Comparison of ENCODE assay signal across 12 mouse cellular contexts in genomic region chr16:25066822-25067221, GRCm38 (mm10).
DNase-seq lines count a peak whose midpoint lies in the region; ATAC-seq lines count a peak whose summit lies in the region.
"Had no signal": no experiment of that assay in that cellular context is flagged by ENCODE, and none has a peak within 500 bp of the region (broad histone marks: within the 10 kb centered on the region; RNA-seq: fewer than 3 reads in every experiment).

No protein-coding gene starts in this region.

- no peak overlapping the region for H3K4me2 ChIP-seq in heart, embryonic 11.5 days
- peak overlapping the region; percentile 4; the same call in 1 of the 2 replicates for H3K4me2 ChIP-seq in intestine, embryonic 16.5 days (ENCODE audit: low read depth, low read length)
- H3K4me2 ChIP-seq: forebrain, embryonic 15.5 days; hindbrain, embryonic 12.5 days; limb, embryonic 15.5 days; neural tube, embryonic 15.5 days had no signal

- H3K4me3 ChIP-seq in heart, embryonic 11.5 days (ENCODE audit: low read depth, low read length), result no peak overlapping the region
- H3K4me3 ChIP-seq in intestine, embryonic 16.5 days (ENCODE audit: low read length), result no peak overlapping the region
- H3K4me3 ChIP-seq: forebrain, embryonic 15.5 days; hindbrain, embryonic 12.5 days; left cerebral cortex, adult 2 months; limb, embryonic 15.5 days; neural tube, embryonic 15.5 days had no signal

- peak; percentile 37 for DNase-seq in heart, adult 8-10 months (ENCODE audit: low spot score)
- peak; percentile 33 for DNase-seq in ovary, adult 18-20 months (ENCODE audit: low spot score)
- DNase-seq in ovary, postnatal 10 days (ENCODE audit: low spot score), result no peak
- peak; percentile 29 for DNase-seq in testis, postnatal 14 days (ENCODE audit: low spot score)
- DNase-seq in urinary bladder, adult 2 months (ENCODE audit: low spot score), result no peak

- no peaks in the 10 kb centered on the region for H3K9me3 ChIP-seq in heart, embryonic 11.5 days (replicated peaks; ENCODE audit: control insufficient read depth, low read length)
- H3K9me3 ChIP-seq in intestine, embryonic 16.5 days (ENCODE audit: control insufficient read depth, low read length), result no peaks in the 10 kb centered on the region
- H3K9me3 ChIP-seq: forebrain, embryonic 15.5 days; hindbrain, embryonic 12.5 days; limb, embryonic 15.5 days; neural tube, embryonic 15.5 days had no signal

- H3K27me3 ChIP-seq in heart, embryonic 11.5 days (ENCODE audit: control insufficient read depth, insufficient read depth, low read length), result no peaks in the 10 kb centered on the region
- H3K27me3 ChIP-seq in intestine, embryonic 16.5 days (replicated peaks; ENCODE audit: control insufficient read depth, insufficient read depth, low read length), result no peaks in the 10 kb centered on the region
- H3K27me3 ChIP-seq: forebrain, embryonic 15.5 days had no signal

- no peak for ATAC-seq in heart, embryonic 11.5 days (replicated peaks; ENCODE audit: insufficient number of reproducible peaks, low FRiP score, low TSS enrichment)
- peak; percentile 56 for ATAC-seq in intestine, embryonic 16.5 days
- ATAC-seq: forebrain, embryonic 15.5 days had no signal

- 36% methylated on average over 7 of the region's 7 CpGs for WGBS in heart, embryonic 11.5 days (ENCODE audit: insufficient replicate concordance)
- 25% methylated on average over 7 of the region's 7 CpGs for WGBS in intestine, embryonic 16.5 days

- peaks cover 10% of the 10 kb centered on the region; the same call in 1 of the 2 replicates for H3K4me1 ChIP-seq in heart, embryonic 11.5 days (ENCODE audit: control insufficient read depth, insufficient read depth, low read length)
- H3K4me1 ChIP-seq in intestine, embryonic 16.5 days (ENCODE audit: control insufficient read depth, insufficient read depth, low read length), result peaks cover 19% of the 10 kb centered on the region
- H3K4me1 ChIP-seq: forebrain, embryonic 15.5 days; hindbrain, embryonic 12.5 days; neural tube, embryonic 15.5 days had no signal

- no peak overlapping the region for H3K27ac ChIP-seq in heart, embryonic 11.5 days (ENCODE audit: low read depth, low read length)
- peak overlapping the region; percentile 50; the same call in 1 of the 2 replicates for H3K27ac ChIP-seq in intestine, embryonic 16.5 days (ENCODE audit: low read length)
- H3K27ac ChIP-seq: forebrain, embryonic 15.5 days; hindbrain, embryonic 12.5 days; left cerebral cortex, adult 2 months; limb, embryonic 15.5 days; neural tube, embryonic 15.5 days had no signal

- H3K36me3 ChIP-seq in heart, embryonic 11.5 days (ENCODE audit: control insufficient read depth, insufficient read depth, low read length), result no peaks in the 10 kb centered on the region
- no peaks in the 10 kb centered on the region for H3K36me3 ChIP-seq in intestine, embryonic 16.5 days (ENCODE audit: control insufficient read depth, insufficient read depth, low read length)
- H3K36me3 ChIP-seq: forebrain, embryonic 15.5 days; hindbrain, embryonic 12.5 days; limb, embryonic 15.5 days; neural tube, embryonic 15.5 days had no signal

- H3K9ac ChIP-seq in heart, embryonic 11.5 days (ENCODE audit: low read depth, low read length), result no peak overlapping the region
- no peak overlapping the region for H3K9ac ChIP-seq in intestine, embryonic 16.5 days (ENCODE audit: low read depth, low read length)
- H3K9ac ChIP-seq: forebrain, embryonic 15.5 days; hindbrain, embryonic 12.5 days; limb, embryonic 15.5 days; neural tube, embryonic 15.5 days had no signal

Comparison
In these comparisons a context has a peak if more than half of its experiments do, and no peak if none do; other contexts are left out.
1. DNase-seq: peak in heart, adult 8-10 months (single experiment), ovary, adult 18-20 months (single experiment) and testis, postnatal 14 days (single experiment); none in ovary, postnatal 10 days (single experiment) and urinary bladder, adult 2 months (single experiment).